Mouse (Mus musculus) right cerebral cortex, postnatal 4 days (tissue): ENCODE measurements at regions not wholly inside any gene's neighbourhood (a gene's known extent, or its start where the extent isn't known, plus 50 kb on each side); places are given as distances from the start of the nearest gene placed in this dataset.

Experiments
- DNase-seq: peaks from one replicate; pipeline ENCODE4 v3.0.0-alpha.2; 2022

- no peak for DNase-seq
These were observed 82.9 kb upstream of the Spin1 start for GRCm38 (mm10) chr13:51017727-51018321.

- DNase-seq, result no peak
These were observed 82.3 kb upstream of the Spin1 start for GRCm38 (mm10) chr13:51018366-51018765.

GRCm38 (mm10) chr13:51022401-51023250, 78.1 kb upstream of the Spin1 start:
- DNase-seq, result peak; percentile 10

GRCm38 (mm10) chr13:51023271-51023670, 77.4 kb upstream of the Spin1 start:
- no peak for DNase-seq

GRCm38 (mm10) chr13:51026311-51026918, 74.3 kb upstream of the Spin1 start:
- DNase-seq, result no peak

- DNase-seq, result no peak
These were observed 62.7 kb upstream of the Spin1 start for GRCm38 (mm10) chr13:51037850-51038450.

GRCm38 (mm10) chr13:51038955-51039354, 61.7 kb upstream of the Spin1 start:
- DNase-seq, result no peak

GRCm38 (mm10) chr13:51041121-51041520, 59.6 kb upstream of the Spin1 start:
- DNase-seq, result no peak

GRCm38 (mm10) chr13:51042881-51043402, 57.7 kb upstream of the Spin1 start:
- no peak for DNase-seq
